Mouse (Mus musculus): Measurements from ENCODE around the gene Anks4b. TPM values are rescaled to one million over a fixed set of nuclear protein-coding genes. Genes with fewer than 3 reads are reported as not detected.

Anks4b gene
- polyA plus RNA-seq, 1 experiment: 0.17 TPM

- TF ChIP-seq POLR2A (IDR thresholded peaks at IDR 0.05; ENCODE audit: extremely low read depth, insufficient read depth, low read length) (no peak), CTCF (IDR thresholded peaks at IDR 0.05; ENCODE audit: extremely low read depth, insufficient read depth, low read length) (no peak)
- Histone ChIP-seq H3K4me1 (ENCODE audit: control insufficient read depth, insufficient read depth, low read length) (peaks cover 4% of the 10 kb centered on the region), H3K27ac (ENCODE audit: insufficient read depth, low read length) (peak overlapping the region; percentile 84), H3K4me3 (ENCODE audit: insufficient read depth, low read length) (no peak overlapping the region)
Observed at GRCm38 (mm10) chr7:120156841-120157409, 16.7 kb upstream of the Anks4b start.

- TF ChIP-seq POLR2A (IDR thresholded peaks at IDR 0.05; ENCODE audit: extremely low read depth, insufficient read depth, low read length) (no peak), CTCF (IDR thresholded peaks at IDR 0.05; ENCODE audit: extremely low read depth, insufficient read depth, low read length) (no peak)
- Histone ChIP-seq H3K27ac (ENCODE audit: insufficient read depth, low read length) (no peak overlapping the region), H3K4me1 (ENCODE audit: control insufficient read depth, insufficient read depth, low read length) (peaks cover 4% of the 10 kb centered on the region), H3K4me3 (ENCODE audit: insufficient read depth, low read length) (no peak overlapping the region)
Observed at GRCm38 (mm10) chr7:120157575-120158061, 16.0 kb upstream of the Anks4b start.

- peaks cover 4% of the 10 kb centered on the region for H3K4me1 ChIP-seq (ENCODE audit: control insufficient read depth, insufficient read depth, low read length)
- no peak overlapping the region for H3K4me3 ChIP-seq (ENCODE audit: insufficient read depth, low read length)
- no peak for TF ChIP-seq CTCF (IDR thresholded peaks at IDR 0.05; ENCODE audit: extremely low read depth, insufficient read depth, low read length)
- no peak for TF ChIP-seq POLR2A (IDR thresholded peaks at IDR 0.05; ENCODE audit: extremely low read depth, insufficient read depth, low read length)
- H3K27ac ChIP-seq (ENCODE audit: insufficient read depth, low read length): 0 out of 2 replicates have a peak overlapping the region, but pooled peaks have one; percentile 15
Observed at GRCm38 (mm10) chr7:120158121-120158613, 15.5 kb upstream of the Anks4b start.

GRCm38 (mm10) chr7:120163581-120164251 is 9.9 kb upstream of the Anks4b start:
- H3K4me3 ChIP-seq (ENCODE audit: insufficient read depth, low read length): no peak overlapping the region
- TF ChIP-seq CTCF (IDR thresholded peaks at IDR 0.05; ENCODE audit: extremely low read depth, insufficient read depth, low read length) (no peak), POLR2A (IDR thresholded peaks at IDR 0.05; ENCODE audit: extremely low read depth, insufficient read depth, low read length) (no peak)

GRCm38 (mm10) chr7:120172188-120172700 is 1.4 kb upstream of the Anks4b start:
- TF ChIP-seq POLR2A (IDR thresholded peaks at IDR 0.05; ENCODE audit: extremely low read depth, insufficient read depth, low read length) (no peak), CTCF (IDR thresholded peaks at IDR 0.05; ENCODE audit: extremely low read depth, insufficient read depth, low read length) (no peak)
- Histone ChIP-seq H3K27ac (ENCODE audit: insufficient read depth, low read length) (no peak overlapping the region), H3K4me3 (ENCODE audit: insufficient read depth, low read length) (no peak overlapping the region), H3K4me1 (ENCODE audit: control insufficient read depth, insufficient read depth, low read length) (no peaks in the 10 kb centered on the region)

More at GRCm38 (mm10) chr7:120163581-120164251, 9.9 kb upstream of the Anks4b start:
- H3K27ac ChIP-seq (ENCODE audit: insufficient read depth, low read length): no peak overlapping the region
- no peaks in the 10 kb centered on the region for H3K4me1 ChIP-seq (ENCODE audit: control insufficient read depth, insufficient read depth, low read length)

GRCm38 (mm10) chr7:120174723-120175504 is 1.3 kb downstream of the Anks4b start:
- Histone ChIP-seq H3K4me3 (ENCODE audit: insufficient read depth, low read length) (no peak overlapping the region), H3K4me1 (ENCODE audit: control insufficient read depth, insufficient read depth, low read length) (no peaks in the 10 kb centered on the region; the same call in 1 of the 2 replicates), H3K27ac (ENCODE audit: insufficient read depth, low read length) (0 out of 2 replicates have a peak overlapping the region, but pooled peaks have one; percentile 25)
- TF ChIP-seq CTCF (IDR thresholded peaks at IDR 0.05; ENCODE audit: extremely low read depth, insufficient read depth, low read length) (no peak), POLR2A (IDR thresholded peaks at IDR 0.05; ENCODE audit: extremely low read depth, insufficient read depth, low read length) (no peak)

GRCm38 (mm10) chr7:120177611-120178010 is 4.0 kb downstream of the Anks4b start:
- H3K27ac ChIP-seq (ENCODE audit: insufficient read depth, low read length): no peak overlapping the region
- H3K4me3 ChIP-seq (ENCODE audit: insufficient read depth, low read length): no peak overlapping the region

GRCm38 (mm10) chr7:120178935-120179334 is 5.3 kb downstream of the Anks4b start:
- Histone ChIP-seq H3K4me3 (ENCODE audit: insufficient read depth, low read length) (no peak overlapping the region), H3K4me1 (ENCODE audit: control insufficient read depth, insufficient read depth, low read length) (no peaks in the 10 kb centered on the region; the same call in 1 of the 2 replicates), H3K27ac (ENCODE audit: insufficient read depth, low read length) (no peak overlapping the region; the same call in 1 of the 2 replicates)
- TF ChIP-seq CTCF (IDR thresholded peaks at IDR 0.05; ENCODE audit: extremely low read depth, insufficient read depth, low read length) (no peak), POLR2A (IDR thresholded peaks at IDR 0.05; ENCODE audit: extremely low read depth, insufficient read depth, low read length) (no peak)

More at GRCm38 (mm10) chr7:120177611-120178010, 4.0 kb downstream of the Anks4b start:
- no peak for TF ChIP-seq CTCF (IDR thresholded peaks at IDR 0.05; ENCODE audit: extremely low read depth, insufficient read depth, low read length)
- no peak for TF ChIP-seq POLR2A (IDR thresholded peaks at IDR 0.05; ENCODE audit: extremely low read depth, insufficient read depth, low read length)
- H3K4me1 ChIP-seq (ENCODE audit: control insufficient read depth, insufficient read depth, low read length): no peaks in the 10 kb centered on the region; the same call in 1 of the 2 replicates

GRCm38 (mm10) chr7:120180547-120180946 is 6.9 kb downstream of the Anks4b start:
- Histone ChIP-seq H3K4me1 (ENCODE audit: control insufficient read depth, insufficient read depth, low read length) (no peaks in the 10 kb centered on the region; the same call in 1 of the 2 replicates), H3K27ac (ENCODE audit: insufficient read depth, low read length) (no peak overlapping the region), H3K4me3 (ENCODE audit: insufficient read depth, low read length) (no peak overlapping the region)
- TF ChIP-seq CTCF (IDR thresholded peaks at IDR 0.05; ENCODE audit: extremely low read depth, insufficient read depth, low read length): no peak
- no peak for TF ChIP-seq POLR2A (IDR thresholded peaks at IDR 0.05; ENCODE audit: extremely low read depth, insufficient read depth, low read length)

Data from cortical plate, adult 2 months (tissue).